Mouse (Mus musculus) kidney, postnatal 25 days (tissue): ENCODE results near the gene Teddm3.
"Not testable (repeated sequence)": the region's sequence is repeated elsewhere in the genome, so short reads cannot be mapped to it uniquely, and the experiment has no call there.

Source experiments
- DNase-seq, 2 experiments: peaks; one replicate each; pipeline ENCODE4 v3.0.0; 2021; ENCODE audit warnings: mixed read lengths in 2 of 2

Teddm3 gene

GRCm38 (mm10) chr16:21153900-21154299 lies at the start of gene Teddm3:
Gene Teddm3 (minus strand): TSS chr16:21154000.
- DNase-seq, result not testable (repeated sequence)

- no peak for DNase-seq
Observed at GRCm38 (mm10) chr16:21202731-21203130, 48.9 kb upstream of the Teddm3 start.

GRCm38 (mm10) chr16:21199426-21199825 lies 45.6 kb upstream of the Teddm3 start:
- DNase-seq, result peak in 1 of 2 experiments; percentile 14

GRCm38 (mm10) chr16:21198529-21198928 lies 44.7 kb upstream of the Teddm3 start:
- peak; percentile 32 to 38 for DNase-seq

- no peak for DNase-seq
Observed at GRCm38 (mm10) chr16:21198006-21198405, 44.2 kb upstream of the Teddm3 start.

- no peak for DNase-seq
Observed at GRCm38 (mm10) chr16:21197542-21197941, 43.7 kb upstream of the Teddm3 start.

GRCm38 (mm10) chr16:21196576-21196975 lies 42.8 kb upstream of the Teddm3 start:
- no peak for DNase-seq

GRCm38 (mm10) chr16:21195260-21195866 lies 41.6 kb upstream of the Teddm3 start:
- no peak for DNase-seq

- no peak for DNase-seq
Observed at GRCm38 (mm10) chr16:21194182-21194581, 40.4 kb upstream of the Teddm3 start.

- peak in 1 of 2 experiments; percentile 32 for DNase-seq
Observed at GRCm38 (mm10) chr16:21192509-21193354, 38.9 kb upstream of the Teddm3 start.

- no peak for DNase-seq
Observed at GRCm38 (mm10) chr16:21191569-21191968, 37.8 kb upstream of the Teddm3 start.

GRCm38 (mm10) chr16:21188345-21188744 lies 34.5 kb upstream of the Teddm3 start:
- peak in 1 of 2 experiments; percentile 27 for DNase-seq

- no peak for DNase-seq
Observed at GRCm38 (mm10) chr16:21187568-21187967, 33.8 kb upstream of the Teddm3 start.

- no peak for DNase-seq
Observed at GRCm38 (mm10) chr16:21184697-21185096, 30.9 kb upstream of the Teddm3 start.

GRCm38 (mm10) chr16:21182108-21182507 lies 28.3 kb upstream of the Teddm3 start:
- DNase-seq, result peak; percentile 36 to 71

- no peak for DNase-seq
Observed at GRCm38 (mm10) chr16:21175236-21175635, 21.4 kb upstream of the Teddm3 start.

GRCm38 (mm10) chr16:21168730-21169129 lies 14.9 kb upstream of the Teddm3 start:
- no peak for DNase-seq

- not testable (repeated sequence) for DNase-seq
Observed at GRCm38 (mm10) chr16:21165343-21166220, 11.8 kb upstream of the Teddm3 start.

GRCm38 (mm10) chr16:21163423-21163822 lies 9.6 kb upstream of the Teddm3 start:
- DNase-seq, result not testable (repeated sequence)

- not testable (repeated sequence) for DNase-seq
Observed at GRCm38 (mm10) chr16:21159226-21159625, 5.4 kb upstream of the Teddm3 start.

- not testable (repeated sequence) for DNase-seq
Observed at GRCm38 (mm10) chr16:21156261-21156660, 2.5 kb upstream of the Teddm3 start.

- DNase-seq, result no peak
Observed at GRCm38 (mm10) chr16:21151564-21152361, 2.0 kb downstream of the Teddm3 start.
